Mouse (Mus musculus): ENCODE data around the gene Ubxn10. TPM values are rescaled to one million over a fixed set of nuclear protein-coding genes. Genes with fewer than 3 reads are reported as not detected.

The Ubxn10 gene
- 1.3 and 2.8 TPM in 2 replicates for polyA plus RNA-seq (2021; fragmentation: Nextera tagmentation)
- long read RNA-seq, experiment 1, transcript Ubxn10-203 (2 exons, 2,926 nt) = major isoform, 5 of 5 reads
- long read RNA-seq, experiment 1, partial matches to known transcripts = 0 of 5 reads
- long read RNA-seq, experiment 1, other reads (novel, unspliced or antisense) = 0 of 5 reads
- long read RNA-seq, experiment 2, transcript Ubxn10-203 (2 exons, 2,926 nt) = major isoform, 7 of 10 reads
- long read RNA-seq, experiment 2, partial matches to known transcripts = 0 of 10 reads
- long read RNA-seq, experiment 2, other reads (novel, unspliced or antisense) = 3 of 10 reads

GRCm38 (mm10) chr4:138737031-138737430, at the start of gene Ubxn10:
Gene Ubxn10, minus strand, starts transcription at chr4:138737167.

GRCm38 (mm10) chr4:138775435-138775834, 38.5 kb upstream of the Ubxn10 start, which contains the start of gene Pla2g2d:
Gene Pla2g2d, plus strand, starts transcription at chr4:138775735.

GRCm38 (mm10) chr4:138757416-138757815, 20.4 kb upstream of the Ubxn10 start, which contains the start of gene Pla2g2f:
Gene Pla2g2f, minus strand, starts transcription at chr4:138757626.

GRCm38 (mm10) chr4:138724354-138725126, 12.4 kb downstream of the Ubxn10 start, which contains the start of gene Pla2g2c:
Gene Pla2g2c, plus strand, starts transcription at chr4:138724792.

Other genes starting within 250 kb of the Ubxn10 start
- gene Vwa5b1, start 101.3 kb downstream of the Ubxn10 start, polyA plus RNA-seq (2021; fragmentation: Nextera tagmentation) = 2.0 and 3.8 TPM in 2 replicates
- 0.30 and 0.31 TPM in 2 replicates for gene Pla2g2c, start 12.4 kb downstream of the Ubxn10 start, polyA plus RNA-seq (2021; fragmentation: Nextera tagmentation)
- gene Pla2g2f, start 20.5 kb upstream of the Ubxn10 start, polyA plus RNA-seq (2021; fragmentation: Nextera tagmentation) = 0.78 and 0.90 TPM in 2 replicates
- 0.30 and 0.74 TPM in 2 replicates for gene Pla2g2d, start 38.6 kb upstream of the Ubxn10 start, polyA plus RNA-seq (2021; fragmentation: Nextera tagmentation)
- 1.9 TPM in 1 of 2 replicates, not detected in the other for gene Pla2g5, start 126.3 kb upstream of the Ubxn10 start, polyA plus RNA-seq (2021; fragmentation: Nextera tagmentation)
- not detected in 2 replicates for gene Gm13030, start 136.8 kb upstream of the Ubxn10 start, polyA plus RNA-seq (2021; fragmentation: Nextera tagmentation)
- not detected in 2 replicates for gene Pla2g2e, start 140.8 kb upstream of the Ubxn10 start, polyA plus RNA-seq (2021; fragmentation: Nextera tagmentation)
- 1.5 and 2.2 TPM in 2 replicates for gene Otud3, start 176.8 kb upstream of the Ubxn10 start, polyA plus RNA-seq (2021; fragmentation: Nextera tagmentation)
- gene Rnf186, start 229.9 kb upstream of the Ubxn10 start, polyA plus RNA-seq (2021; fragmentation: Nextera tagmentation) = not detected in 2 replicates
- gene Tmco4, start 235.7 kb upstream of the Ubxn10 start, polyA plus RNA-seq (2021; fragmentation: Nextera tagmentation) = 1.4 and 3.3 TPM in 2 replicates